Mouse (Mus musculus): ENCODE measurements around the gene Tshz2. TPM values are rescaled to one million over a fixed set of nuclear protein-coding genes. Genes with fewer than 3 reads are reported as not detected.
A peak's percentile ranks its signal among the peaks of the same experiment; 100 is the strongest.
"Not testable (repeated sequence)": the region's sequence is repeated elsewhere in the genome, so short reads cannot be mapped to it uniquely, and the experiment has no call there.

The Tshz2 gene
- total RNA-seq, 2 experiments from 2014 or later, result 12.8 to 14.4 TPM

DNA sequence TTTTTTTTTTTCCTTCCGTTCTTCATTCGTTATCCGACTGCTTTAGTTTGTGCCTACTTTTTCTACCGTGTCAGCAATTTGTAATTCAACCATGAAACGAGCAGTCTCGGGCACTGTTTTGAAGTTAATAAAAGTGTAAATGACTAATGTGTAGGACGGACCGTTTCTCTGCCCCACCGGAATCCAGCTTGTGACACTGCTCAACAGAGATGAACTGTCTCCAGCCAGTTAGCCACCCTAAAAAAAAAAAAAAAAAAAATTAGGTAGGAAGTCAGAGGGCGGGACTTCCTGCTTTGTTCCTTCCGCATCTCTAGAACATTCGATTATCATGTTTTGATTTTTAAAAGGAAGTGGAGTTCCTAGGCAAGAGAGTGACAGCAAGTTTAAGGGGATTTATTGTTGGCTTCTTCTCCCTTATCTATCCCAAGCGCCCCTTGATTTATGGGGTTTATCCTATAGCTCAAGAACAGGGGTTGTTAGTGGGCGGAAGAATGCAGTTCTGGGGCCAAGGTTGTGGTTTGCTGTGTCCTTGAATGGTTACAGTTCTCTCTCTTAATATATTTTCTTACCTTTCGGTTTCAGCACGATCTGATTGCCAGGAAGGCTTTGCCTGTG is 116.6 kb downstream of the Tshz2 start:
- no peak for DNase-seq (ENCODE audit: low spot score)
- intact Hi-C loops (cut with DNase I), result loop anchor here (2.0 kb wide), 1 partner anchor 15 kb away; no protein-coding TSS in a partner anchor

- DNase-seq (ENCODE audit: low spot score), result peak; percentile 37
- intact Hi-C loops (cut with DNase I), result loop anchor here (2.0 to 5.0 kb wide), 2 partner anchors 41 to 118 kb away; partner anchors contain the start of gene Tshz2
Observed at GRCm38 (mm10) chr2:169750574-169751491, 118.0 kb downstream of the Tshz2 start.

GRCm38 (mm10) chr2:169752126-169752525 is 119.3 kb downstream of the Tshz2 start:
- no peak for DNase-seq (ENCODE audit: low spot score)
- intact Hi-C loops (cut with DNase I), result loop anchor here (5.0 kb wide), 1 partner anchor 40 kb away; no protein-coding TSS in a partner anchor

DNA sequence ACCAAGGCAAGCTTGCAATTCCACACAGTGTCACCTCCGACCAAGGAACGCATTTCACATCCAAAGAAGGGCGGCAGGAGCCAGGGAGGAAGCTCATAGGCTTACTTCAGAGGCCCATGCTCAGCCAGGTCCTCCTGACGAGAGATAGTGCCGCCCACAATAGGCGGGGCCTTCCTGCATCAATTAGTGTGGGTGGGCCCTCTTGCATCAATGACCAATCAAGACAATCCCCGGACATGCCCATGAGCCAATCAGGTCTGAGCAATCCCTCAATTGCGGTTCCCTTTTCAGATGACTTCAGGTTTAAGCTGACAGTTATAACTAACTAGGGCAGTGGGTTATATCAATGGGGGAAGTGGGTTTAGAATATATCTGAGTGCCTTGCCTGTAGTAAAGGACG is 120.6 kb downstream of the Tshz2 start:
- no peak for DNase-seq (ENCODE audit: low spot score)
- intact Hi-C loops (cut with DNase I), result loop anchor here (5.0 kb wide), 1 partner anchor 39 kb away; no protein-coding TSS in a partner anchor

DNA sequence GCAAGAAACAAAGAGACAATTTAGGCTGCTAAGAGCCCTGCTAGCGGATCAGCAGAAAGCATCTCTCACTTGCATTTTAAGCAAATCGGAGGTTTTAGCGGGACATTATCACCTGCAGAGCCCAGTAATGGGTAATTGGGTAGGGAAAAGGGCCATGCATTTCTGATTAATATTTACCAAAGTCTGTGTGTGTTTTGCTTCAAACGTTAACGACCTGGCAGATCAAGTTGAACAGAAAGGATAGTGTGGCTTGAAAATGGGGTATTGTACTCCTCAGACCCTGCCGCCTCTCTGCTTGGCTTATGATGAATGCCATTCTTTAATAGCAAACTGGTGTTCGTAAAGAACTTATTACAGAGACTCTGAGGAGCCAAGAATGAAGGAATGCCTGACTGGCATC is 122.3 kb downstream of the Tshz2 start:
- intact Hi-C loops (cut with DNase I), result loop anchor here (2.0 to 5.0 kb wide), 2 partner anchors 16 to 33 kb away; no protein-coding TSS in a partner anchor
- no peak for DNase-seq (ENCODE audit: low spot score)

- intact Hi-C loops (cut with DNase I), result loop anchor here (5.0 kb wide), 1 partner anchor 36 kb away; no protein-coding TSS in a partner anchor
- DNase-seq (ENCODE audit: low spot score), result no peak
Observed at GRCm38 (mm10) chr2:169758120-169758519, 125.3 kb downstream of the Tshz2 start.

DNA sequence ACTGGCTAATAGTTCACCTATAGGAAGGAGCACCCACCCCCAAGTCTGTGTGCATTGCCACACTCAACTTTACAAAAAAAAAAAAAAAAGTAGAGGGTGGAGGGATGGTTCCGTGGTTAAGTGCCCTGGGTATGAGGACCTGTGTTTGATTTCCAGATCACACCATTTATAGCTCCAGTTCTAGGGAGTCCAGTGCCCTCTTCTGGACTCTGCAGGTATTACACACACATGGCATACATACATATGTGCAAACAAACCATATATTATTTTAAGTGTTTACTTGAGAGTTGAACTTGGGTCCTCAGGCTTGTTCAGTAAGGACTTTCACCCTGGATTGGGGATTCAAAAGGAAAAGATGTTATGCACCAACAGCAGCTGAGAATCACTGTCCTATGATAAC is 127.3 kb downstream of the Tshz2 start:
- intact Hi-C loops (cut with DNase I), result no loop called here
- no peak for DNase-seq (ENCODE audit: low spot score)

DNA sequence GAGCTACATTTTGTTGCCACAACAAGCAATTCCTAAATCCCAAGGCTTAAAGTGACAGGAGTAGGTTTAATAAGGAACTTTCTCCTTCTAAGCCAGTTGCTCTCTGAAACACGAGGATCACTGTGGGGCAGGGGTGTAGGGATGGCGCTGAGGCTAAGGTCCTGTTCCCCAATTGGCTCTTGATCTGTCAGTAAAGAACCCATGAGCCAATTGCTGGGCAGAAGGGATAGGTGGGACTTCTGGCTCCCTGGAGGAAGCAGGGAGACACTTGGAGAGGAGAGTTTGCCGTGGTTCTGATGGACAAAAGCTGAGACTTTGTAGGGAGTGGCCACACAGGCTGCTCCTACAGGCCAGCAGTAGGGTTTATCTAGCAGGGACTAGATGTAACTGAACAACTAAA is 128.9 kb downstream of the Tshz2 start:
- no peak for DNase-seq (ENCODE audit: low spot score)
- intact Hi-C loops (cut with DNase I), result no loop called here

- intact Hi-C loops (cut with DNase I), result no loop called here
Observed at GRCm38 (mm10) chr2:169762301-169762700, 129.5 kb downstream of the Tshz2 start.

DNA sequence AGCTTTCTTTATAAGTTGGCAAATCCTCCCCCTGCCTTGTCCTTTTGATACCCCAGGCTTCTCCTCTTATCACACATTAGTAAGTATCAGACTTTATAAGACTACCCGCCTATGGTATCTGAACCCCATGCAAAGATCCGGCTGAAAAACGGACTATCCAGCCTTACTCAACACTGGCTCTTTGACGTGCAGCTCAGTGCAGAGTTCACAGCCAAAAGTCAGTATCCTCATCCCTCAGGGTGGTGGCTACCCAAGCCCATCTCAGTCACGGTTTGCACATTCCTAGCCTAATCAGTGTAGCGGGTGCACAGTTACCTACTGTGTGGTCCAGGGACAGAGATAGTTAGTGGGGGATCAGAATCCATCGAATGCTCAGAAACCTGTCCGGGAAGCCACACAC is 130.9 kb downstream of the Tshz2 start:
- intact Hi-C loops (cut with DNase I), result no loop called here
- DNase-seq (ENCODE audit: low spot score), result no peak

More at GRCm38 (mm10) chr2:169762301-169762700, 129.5 kb downstream of the Tshz2 start:
- DNase-seq (ENCODE audit: low spot score), result no peak

DNA sequence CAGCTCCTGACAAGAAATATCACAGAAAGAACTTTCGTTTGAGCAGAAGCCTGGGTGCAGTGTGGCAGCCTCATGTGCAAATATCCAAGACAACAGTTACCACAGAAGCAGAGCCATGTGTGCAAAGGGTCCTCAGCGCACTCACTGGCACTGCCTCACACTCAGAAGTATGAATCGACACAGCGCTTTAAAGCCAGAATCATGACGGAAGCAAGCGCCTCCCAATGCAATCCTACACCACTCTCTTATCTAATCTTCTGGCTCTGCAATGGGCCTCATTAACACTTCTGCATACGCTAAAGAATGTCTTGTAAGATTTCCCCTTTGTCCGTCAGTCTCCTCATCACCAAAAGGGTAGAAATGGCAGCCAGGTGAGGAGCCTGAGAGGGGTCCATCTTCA is 133.4 kb downstream of the Tshz2 start:
- intact Hi-C loops (cut with DNase I), result no loop called here
- DNase-seq (ENCODE audit: low spot score), result no peak

DNA sequence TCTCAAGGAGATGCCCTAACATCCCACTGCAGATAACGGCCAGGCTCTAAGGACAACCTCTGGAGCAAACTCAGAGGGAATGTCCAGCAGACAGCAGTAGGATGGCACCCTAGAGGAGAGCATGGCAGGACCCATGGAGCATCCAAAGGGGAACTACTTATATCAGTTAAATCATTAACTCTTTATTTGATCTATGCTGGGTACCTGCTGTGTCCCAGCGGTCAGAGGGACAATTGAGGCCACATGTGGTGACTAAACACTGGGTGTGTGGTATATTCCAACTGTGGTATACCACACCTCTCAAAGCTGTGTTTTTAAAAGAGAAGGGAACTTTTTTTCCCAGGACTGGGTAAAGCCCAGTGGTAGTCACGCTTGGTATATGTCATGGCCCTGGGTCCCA is 134.5 kb downstream of the Tshz2 start:
- intact Hi-C loops (cut with DNase I), result no loop called here

GRCm38 (mm10) chr2:169775078-169775477 is 142.3 kb downstream of the Tshz2 start:
- no peak for DNase-seq (ENCODE audit: low spot score)
- intact Hi-C loops (cut with DNase I), result no loop called here

More for the DNA sequence above, 134.5 kb downstream of the Tshz2 start:
- DNase-seq (ENCODE audit: low spot score), result no peak

- peak; percentile 13 for DNase-seq (ENCODE audit: low spot score)
- intact Hi-C loops (cut with DNase I), result no loop called here
Observed at GRCm38 (mm10) chr2:169777242-169777641, 144.4 kb downstream of the Tshz2 start.

- no peak for DNase-seq (ENCODE audit: low spot score)
- intact Hi-C loops (cut with DNase I), result no loop called here
Observed at GRCm38 (mm10) chr2:169777764-169778163, 145.0 kb downstream of the Tshz2 start.

- no peak for DNase-seq (ENCODE audit: low spot score)
- intact Hi-C loops (cut with DNase I), result no loop called here
Observed at GRCm38 (mm10) chr2:169778740-169779345, 146.0 kb downstream of the Tshz2 start.

DNA sequence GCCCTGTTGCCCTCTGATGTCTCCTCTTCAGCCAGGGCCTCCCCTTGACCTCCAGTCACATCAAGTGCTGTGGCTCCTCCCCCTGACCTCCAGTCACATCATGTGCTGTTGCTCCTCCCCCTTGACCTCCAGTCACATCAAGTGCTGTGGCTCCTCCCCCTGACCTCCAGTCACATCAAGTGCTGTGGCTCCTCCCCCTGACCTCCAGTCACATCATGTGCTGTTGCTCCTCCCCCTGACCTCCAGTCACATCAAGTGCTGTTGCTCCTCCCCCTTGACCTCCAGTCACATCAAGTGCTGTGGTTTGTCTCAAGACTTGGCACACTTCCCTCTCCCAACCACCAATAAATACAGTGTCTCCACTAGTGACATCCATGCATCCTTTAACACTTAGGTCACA is 148.9 kb downstream of the Tshz2 start:
- DNase-seq (ENCODE audit: low spot score); intact Hi-C loops (cut with DNase I): not testable (repeated sequence)

- DNase-seq (ENCODE audit: low spot score), result no peak
- intact Hi-C loops (cut with DNase I), result no loop called here
Observed at GRCm38 (mm10) chr2:169782874-169783680, 150.3 kb downstream of the Tshz2 start.

DNA sequence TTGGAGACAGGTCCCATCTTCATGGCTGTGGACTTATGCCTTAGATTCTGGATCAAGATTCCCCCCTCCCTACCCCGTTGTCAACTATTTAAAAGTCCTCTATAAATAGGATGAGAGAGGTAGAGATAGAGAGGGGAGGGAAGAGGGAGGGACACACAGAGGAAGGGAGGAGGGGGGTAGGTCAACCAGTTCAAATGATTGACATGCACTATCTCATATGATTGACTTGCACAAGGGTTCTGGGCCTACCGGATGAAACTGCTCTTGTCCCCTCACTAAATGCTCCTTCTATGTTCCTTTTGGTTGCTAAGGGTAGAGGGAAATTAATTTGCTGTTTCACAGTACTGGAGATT is 150.8 kb downstream of the Tshz2 start:
- DNase-seq (ENCODE audit: low spot score), result no peak
- intact Hi-C loops (cut with DNase I), result no loop called here

DNA sequence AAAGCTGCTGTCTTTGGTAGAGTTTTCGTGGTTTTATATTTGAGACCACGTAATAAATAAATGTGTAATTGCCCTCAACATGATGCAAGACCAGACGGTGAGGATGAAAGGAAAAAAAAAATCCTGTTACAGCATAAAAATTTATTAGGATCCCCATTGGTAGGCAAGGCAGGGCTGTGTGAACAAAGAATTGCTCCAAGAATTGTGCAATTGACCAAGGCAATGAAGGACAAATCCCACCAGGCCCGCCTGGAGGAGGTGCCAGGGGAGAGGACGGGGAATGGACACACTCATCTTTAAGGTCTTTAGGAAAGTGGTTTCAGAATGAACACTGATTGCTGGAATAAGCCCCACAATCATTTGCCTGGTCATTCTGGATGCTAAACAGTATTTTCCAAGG is 154.6 kb downstream of the Tshz2 start:
- DNase-seq (ENCODE audit: low spot score), result peak; percentile 20
- intact Hi-C loops (cut with DNase I), result no loop called here
